Comparison of ENCODE assay signal across 1 mouse cellular context in genomic region chr12:111769306-111769705, GRCm38 (mm10).
TF ChIP-seq lines count a peak whose summit lies in the region.

No protein-coding gene starts in this region.

TF ChIP-seq in MEL, 35 proteins besides CTCF, POLR2A, EP300 and RAD21:
- TF ChIP-seq ELF1 (IDR thresholded peaks at IDR 0.05; ENCODE audit: low read depth, low read length) (no peak), MYB (IDR thresholded peaks at IDR 0.05; ENCODE audit: low read depth, low read length) (no peak), MAFK (IDR thresholded peaks at IDR 0.05; ENCODE audit: borderline replicate concordance, low read depth, low read length) (no peak), ETS1 (IDR thresholded peaks at IDR 0.05; ENCODE audit: low read depth, low read length) (no peak; the same call in 1 of the 2 replicates), RCOR1 (IDR thresholded peaks at IDR 0.05; ENCODE audit: low read depth, low read length) (peak; percentile 86), HCFC1 (IDR thresholded peaks at IDR 0.05; ENCODE audit: low read depth, low read length) (0 out of 2 replicates have a peak, but pooled peaks have one; percentile 23), BHLHE40 (IDR thresholded peaks at IDR 0.05; ENCODE audit: borderline replicate concordance, low read depth, low read length) (0 out of 2 replicates have a peak, but pooled peaks have one; percentile 36), MAX (IDR thresholded peaks at IDR 0.05; ENCODE audit: low read length) (0 out of 2 replicates have a peak, but pooled peaks have one; percentile 35), ZC3H11A (IDR thresholded peaks at IDR 0.05; ENCODE audit: low read depth, low read length) (no peak), POLR2AphosphoS2 (IDR thresholded peaks at IDR 0.05; ENCODE audit: low read length) (no peak), MXI1 (IDR thresholded peaks at IDR 0.05; ENCODE audit: low read depth, low read length) (peak; percentile 51), KAT2A (conservative IDR thresholded peaks at IDR 0.05; ENCODE audit: low read depth, low read length) (no peak), SMC3 (IDR thresholded peaks at IDR 0.05; ENCODE audit: low read depth, low read length) (peak; percentile 55), ZNF384 (IDR thresholded peaks at IDR 0.05; ENCODE audit: low read depth, low read length) (no peak), MYC (IDR thresholded peaks at IDR 0.05; ENCODE audit: low read depth, low read length) (0 out of 2 replicates have a peak, but pooled peaks have one; percentile 68), NELFE (IDR thresholded peaks at IDR 0.05; ENCODE audit: low read depth, low read length) (no peak), GATA1 (IDR thresholded peaks at IDR 0.05; ENCODE audit: low read depth, low read length) (no peak)
